Mouse (Mus musculus) bone marrow, adult 2 months (tissue): Measurements from ENCODE around the gene Ptprn2. TPM values are rescaled to one million over a fixed set of nuclear protein-coding genes. Genes with fewer than 3 reads are reported as not detected.

Source experiments
- H3K27ac ChIP-seq: fragments of 200-500 bp; 2 replicates; pipeline ENCODE4 v1.5.1; 2012; ENCODE audit warnings: low read depth, mild to moderate bottlenecking, control low read depth, inconsistent platforms, low read length; ENCODE audit not compliant: control insufficient read depth, poor library complexity, insufficient read depth
- H3K4me1 ChIP-seq: fragments of 200-500 bp; 2 replicates; pipeline ENCODE4 v1.6.1; 2011; ENCODE audit warnings: low read length; ENCODE audit not compliant: control insufficient read depth, insufficient read depth
- H3K4me3 ChIP-seq: fragments of 200-500 bp; replicated peaks from 2 replicates; pipeline ENCODE3; 2011; ENCODE audit warnings: mild to moderate bottlenecking, low read depth, low read length, control low read depth; ENCODE audit not compliant: control insufficient read depth
- CTCF ChIP-seq: fragments of 200-500 bp; IDR thresholded peaks from 2 replicates; pipeline ENCODE4 v1.5.1; 2011; ENCODE audit warnings: low read length, control low read depth; ENCODE audit not compliant: control insufficient read depth, insufficient read depth
- POLR2A ChIP-seq: fragments of 200-500 bp; IDR thresholded peaks from 2 replicates; pipeline ENCODE4 v1.6.1; 2011; ENCODE audit warnings: low read depth, mild to moderate bottlenecking, control low read depth, low read length, borderline replicate concordance; ENCODE audit not compliant: control insufficient read depth
- WGBS: fragments of 180-500 bp; shearing (Covaris S2); methylation state at CpG from one replicate; pipeline ENCODE4 v1.1.7; 2018; 5-methylcytosine and 5-hydroxymethylcytosine counted together
- polyA plus RNA-seq: library from polyadenylated mRNA; stranded (reverse); fragments of >200 nt; gene quantifications from 2 replicates; pipeline ENCODE4 v1.2.4, GENCODE M21; 2011; ENCODE audit warnings: low replicate concordance; ENCODE audit not compliant: missing spikeins, insufficient read depth, insufficient read length

Ptprn2 gene
- polyA plus RNA-seq, 1 experiment, result 0.35 TPM

- Histone ChIP-seq H3K4me3 (no peak overlapping the region), H3K27ac (no peak overlapping the region), H3K4me1 (no peaks in the 10 kb centered on the region)
- TF ChIP-seq POLR2A, result no peak
- TF ChIP-seq CTCF, result no peak
- 52% methylated on average over 5 of the region's 5 CpGs for WGBS
Observed at GRCm38 (mm10) chr12:117084702-117085409, 599.3 kb downstream of the Ptprn2 start.

GRCm38 (mm10) chr12:117085661-117086335, 600.3 kb downstream of the Ptprn2 start:
- Histone ChIP-seq H3K4me3 (no peak overlapping the region), H3K4me1 (no peaks in the 10 kb centered on the region), H3K27ac (no peak overlapping the region)
- no peak for TF ChIP-seq CTCF
- TF ChIP-seq POLR2A, result no peak
- WGBS, result 56% methylated on average over 1 of the region's 1 CpGs

- Histone ChIP-seq H3K4me1 (no peaks in the 10 kb centered on the region), H3K4me3 (no peak overlapping the region), H3K27ac (no peak overlapping the region)
- TF ChIP-seq POLR2A, result no peak
- TF ChIP-seq CTCF, result no peak
- 73% methylated on average over 4 of the region's 4 CpGs for WGBS
Observed at GRCm38 (mm10) chr12:117092345-117093107, 607.0 kb downstream of the Ptprn2 start.

GRCm38 (mm10) chr12:117095941-117096340, 610.4 kb downstream of the Ptprn2 start:
- H3K4me3 ChIP-seq, result no peak overlapping the region
- WGBS, result 67% methylated on average over 6 of the region's 6 CpGs
- no peak for TF ChIP-seq POLR2A
- no peak for TF ChIP-seq CTCF
- no peaks in the 10 kb centered on the region for H3K4me1 ChIP-seq
- no peak overlapping the region for H3K27ac ChIP-seq

- Histone ChIP-seq H3K27ac (no peak overlapping the region), H3K4me1 (no peaks in the 10 kb centered on the region), H3K4me3 (no peak overlapping the region)
- TF ChIP-seq CTCF (no peak), POLR2A (no peak)
Observed at GRCm38 (mm10) chr12:117098295-117098694, 612.8 kb downstream of the Ptprn2 start.

- Histone ChIP-seq H3K4me1 (no peaks in the 10 kb centered on the region), H3K4me3 (no peak overlapping the region), H3K27ac (no peak overlapping the region)
- TF ChIP-seq CTCF (no peak), POLR2A (no peak)
- WGBS, result 75% methylated on average over 4 of the region's 4 CpGs
Observed at GRCm38 (mm10) chr12:117106696-117107095, 621.2 kb downstream of the Ptprn2 start.

GRCm38 (mm10) chr12:117107143-117107616, 621.7 kb downstream of the Ptprn2 start:
- H3K4me1 ChIP-seq, result no peaks in the 10 kb centered on the region
- H3K27ac ChIP-seq, result no peak overlapping the region
- WGBS, result 77% methylated on average over 16 of the region's 16 CpGs
- no peak overlapping the region for H3K4me3 ChIP-seq
- TF ChIP-seq CTCF, result no peak
- no peak for TF ChIP-seq POLR2A
